Mouse (Mus musculus): ENCODE measurements around the gene Gm20388.

- TF ChIP-seq CTCF (IDR thresholded peaks at IDR 0.05; ENCODE audit: borderline replicate concordance, insufficient read depth, low read depth, low read length) (no peak), POLR2A (IDR thresholded peaks at IDR 0.05; ENCODE audit: borderline replicate concordance, insufficient read depth, low read length) (no peak)
Measured at GRCm38 (mm10) chr8:121736236-121736635, 1825.6 kb downstream of the Gm20388 start.
